Mouse (Mus musculus): ENCODE results near the gene Gstp2.
"Not testable (repeated sequence)": the region's sequence is repeated elsewhere in the genome, so short reads cannot be mapped to it uniquely, and the experiment has no call there.

Gstp2 gene

GRCm38 (mm10) chr19:4070311-4070710 is 24.5 kb upstream of the Gstp2 start:
- in situ Hi-C loops (cut with MboI, MseI): no loop called here

GRCm38 (mm10) chr19:4068717-4069410 is 23.0 kb upstream of the Gstp2 start:
- in situ Hi-C loops (cut with MboI, MseI): no loop called here

GRCm38 (mm10) chr19:4068242-4068641 is 22.4 kb upstream of the Gstp2 start:
- in situ Hi-C loops (cut with MboI, MseI): not testable (repeated sequence)

- in situ Hi-C loops (cut with MboI, MseI): no loop called here
These were observed 21.1 kb upstream of the Gstp2 start for GRCm38 (mm10) chr19:4066877-4067276.

- in situ Hi-C loops (cut with MboI, MseI): no loop called here
These were observed 20.5 kb upstream of the Gstp2 start for GRCm38 (mm10) chr19:4066280-4066679.

GRCm38 (mm10) chr19:4064501-4064900 is 18.7 kb upstream of the Gstp2 start:
- in situ Hi-C loops (cut with MboI, MseI): not testable (repeated sequence)

- in situ Hi-C loops (cut with MboI, MseI): not testable (repeated sequence)
These were observed 17.5 kb upstream of the Gstp2 start for GRCm38 (mm10) chr19:4063357-4063756.

- in situ Hi-C loops (cut with MboI, MseI): no loop called here
These were observed 15.2 kb upstream of the Gstp2 start for GRCm38 (mm10) chr19:4060899-4061465.

- in situ Hi-C loops (cut with MboI, MseI): not testable (repeated sequence)
These were observed 14.4 kb upstream of the Gstp2 start for GRCm38 (mm10) chr19:4060044-4060898.

- in situ Hi-C loops (cut with MboI, MseI): loop anchor here in 1 of 2 experiments (5.0 kb wide), 1 partner anchor 38 kb away; the partner anchor contains the start of genes Cdk2ap2 and Pitpnm1
These were observed 13.4 kb upstream of the Gstp2 start, which contains the start of gene Gstp3 for GRCm38 (mm10) chr19:4059069-4059740. Gstp3 (minus strand) TSS chr19:4059569.

- in situ Hi-C loops (cut with MboI, MseI): loop anchor here in 1 of 2 experiments (5.0 kb wide), 1 partner anchor 39 kb away; the partner anchor contains the start of genes Cdk2ap2 and Pitpnm1
These were observed 12.8 kb upstream of the Gstp2 start for GRCm38 (mm10) chr19:4058581-4058980.

- in situ Hi-C loops (cut with MboI, MseI): loop anchor here in 1 of 2 experiments (5.0 kb wide), 1 partner anchor 39 kb away; the partner anchor contains the start of genes Cdk2ap2 and Pitpnm1
These were observed 12.1 kb upstream of the Gstp2 start for GRCm38 (mm10) chr19:4057962-4058361.

- in situ Hi-C loops (cut with MboI, MseI): loop anchor here in 1 of 2 experiments (5.0 kb wide), 1 partner anchor 40 kb away; the partner anchor contains the start of genes Cdk2ap2 and Pitpnm1
These were observed 11.6 kb upstream of the Gstp2 start for GRCm38 (mm10) chr19:4057389-4057788.

GRCm38 (mm10) chr19:4056727-4057126 is 10.9 kb upstream of the Gstp2 start:
- in situ Hi-C loops (cut with MboI, MseI): loop anchor here in 1 of 2 experiments (5.0 kb wide), 1 partner anchor 41 kb away; the partner anchor contains the start of genes Cdk2ap2 and Pitpnm1

- in situ Hi-C loops (cut with MboI, MseI): loop anchor here in 1 of 2 experiments (5.0 kb wide), 1 partner anchor 41 kb away; the partner anchor contains the start of genes Cdk2ap2 and Pitpnm1
These were observed 10.3 kb upstream of the Gstp2 start for GRCm38 (mm10) chr19:4055947-4056693.

GRCm38 (mm10) chr19:4055216-4055946 is 9.6 kb upstream of the Gstp2 start:
- in situ Hi-C loops (cut with MboI, MseI): loop anchor here in 1 of 2 experiments (5.0 kb wide), 1 partner anchor 42 kb away; the partner anchor contains the start of genes Cdk2ap2 and Pitpnm1

- in situ Hi-C loops (cut with MboI, MseI): loop anchor here in 1 of 2 experiments (5.0 kb wide), 1 partner anchor 43 kb away; the partner anchor contains the start of genes Cdk2ap2 and Pitpnm1
These were observed 8.8 kb upstream of the Gstp2 start for GRCm38 (mm10) chr19:4054613-4055012.

GRCm38 (mm10) chr19:4052516-4053030 is 6.8 kb upstream of the Gstp2 start:
- in situ Hi-C loops (cut with MboI, MseI): no loop called here

All from T-helper 17 cell (primary cell).